ENCODE assay signal across 18 mouse cellular contexts in genomic region chr6:139589854-139590253, GRCm38 (mm10). TPM values are rescaled to one million over a fixed set of nuclear protein-coding genes. Genes with fewer than 3 reads are reported as not detected.
A peak's percentile ranks its signal among the peaks of the same experiment; 100 is the strongest.
DNase-seq lines count a peak whose midpoint lies in the region; ATAC-seq and TF ChIP-seq lines count a peak whose summit lies in the region.
"Had no signal": no experiment of that assay in that cellular context is flagged by ENCODE, and none has a peak within 500 bp of the region (broad histone marks: within the 10 kb centered on the region; RNA-seq: fewer than 3 reads in every experiment).

No protein-coding gene starts in this region.

- ATAC-seq in heart, embryonic 13.5 days (ENCODE audit: extremely low read depth, insufficient number of reproducible peaks, low FRiP score, low TSS enrichment), result no peak
- no peak for ATAC-seq in liver, embryonic 12.5 days
- ATAC-seq in embryonic facial prominence, embryonic 13.5 days (ENCODE audit: insufficient number of reproducible peaks, insufficient read depth, low FRiP score, low TSS enrichment, low read depth), result no peak
- ATAC-seq in kidney, embryonic 15.5 days (replicated peaks; ENCODE audit: low FRiP score), result no peak; the same call in 1 of the 2 replicates
- ATAC-seq in forebrain, embryonic 12.5 days (ENCODE audit: low FRiP score), result no peak

- H3K4me3 ChIP-seq in heart, embryonic 13.5 days, result no peak overlapping the region
- H3K4me3 ChIP-seq in liver, adult 2 months (ENCODE audit: insufficient read depth, low read depth, low read length), result no peak overlapping the region
- no peak overlapping the region for H3K4me3 ChIP-seq in liver, embryonic 12.5 days
- no peak overlapping the region for H3K4me3 ChIP-seq in embryonic facial prominence, embryonic 13.5 days
- no peak overlapping the region for H3K4me3 ChIP-seq in kidney, embryonic 15.5 days (replicated peaks)
- no peak overlapping the region for H3K4me3 ChIP-seq in forebrain, embryonic 12.5 days (replicated peaks)
- H3K4me3 ChIP-seq: hindbrain, embryonic 13.5 days; limb, embryonic 10.5 days; liver, embryonic 15.5 days; neural tube, embryonic 13.5 days had no signal

- TF ChIP-seq POLR2A in liver, adult 2 months (IDR thresholded peaks at IDR 0.05; ENCODE audit: extremely low read depth, insufficient read depth, low read length), result no peak

- peaks cover 4% of the 10 kb centered on the region; the same call in 1 of the 2 replicates for H3K4me1 ChIP-seq in heart, embryonic 13.5 days
- peaks cover 18% of the 10 kb centered on the region for H3K4me1 ChIP-seq in liver, adult 2 months (ENCODE audit: control insufficient read depth, insufficient read depth, low read length)
- no peaks in the 10 kb centered on the region for H3K4me1 ChIP-seq in liver, embryonic 12.5 days
- peaks cover 14% of the 10 kb centered on the region; the same call in 1 of the 2 replicates for H3K4me1 ChIP-seq in embryonic facial prominence, embryonic 13.5 days
- peaks cover 13% of the 10 kb centered on the region for H3K4me1 ChIP-seq in kidney, embryonic 15.5 days
- H3K4me1 ChIP-seq in forebrain, embryonic 12.5 days, result peaks cover 2% of the 10 kb centered on the region
- H3K4me1 ChIP-seq: hindbrain, embryonic 13.5 days; neural tube, embryonic 13.5 days had no signal

- 65% methylated on average over 9 of the region's 9 CpGs for WGBS in heart, embryonic 13.5 days
- 20% methylated on average over 9 of the region's 9 CpGs for WGBS in liver, adult 2 months
- 73% methylated on average over 9 of the region's 9 CpGs for WGBS in liver, embryonic 12.5 days (ENCODE audit: insufficient replicate concordance)
- 52% methylated on average over 9 of the region's 9 CpGs for WGBS in embryonic facial prominence, embryonic 13.5 days
- WGBS in kidney, embryonic 15.5 days, result 58% methylated on average over 9 of the region's 9 CpGs
- WGBS in forebrain, embryonic 12.5 days, result 71% methylated on average over 9 of the region's 9 CpGs

- 0 out of 2 replicates have a peak overlapping the region, but pooled peaks have one; percentile 54 for H3K4me2 ChIP-seq in heart, embryonic 13.5 days
- no peak overlapping the region for H3K4me2 ChIP-seq in liver, embryonic 12.5 days
- H3K4me2 ChIP-seq in embryonic facial prominence, embryonic 13.5 days, result peak overlapping the region; percentile 53; the same call in 1 of the 2 replicates
- peak overlapping the region; percentile 37 for H3K4me2 ChIP-seq in kidney, embryonic 15.5 days
- H3K4me2 ChIP-seq in forebrain, embryonic 12.5 days, result no peak overlapping the region
- H3K4me2 ChIP-seq: liver, embryonic 15.5 days; neural tube, embryonic 13.5 days had no signal

- no peak overlapping the region for H3K9ac ChIP-seq in heart, embryonic 13.5 days
- no peak overlapping the region for H3K9ac ChIP-seq in liver, adult 2 months (ENCODE audit: low read depth, low read length)
- no peak overlapping the region for H3K9ac ChIP-seq in liver, embryonic 12.5 days
- H3K9ac ChIP-seq in embryonic facial prominence, embryonic 13.5 days, result no peak overlapping the region
- H3K9ac ChIP-seq in kidney, embryonic 15.5 days, result no peak overlapping the region
- no peak overlapping the region for H3K9ac ChIP-seq in forebrain, embryonic 12.5 days
- H3K9ac ChIP-seq: forebrain, postnatal 0 days; hindbrain, embryonic 13.5 days; liver, embryonic 15.5 days; neural tube, embryonic 13.5 days had no signal

- DNase-seq in heart, adult 11 months, result no peak
- peak; percentile 69 for DNase-seq in liver, adult 2 months (ENCODE audit: extremely low read depth, low read depth, low spot score)
- no peak for DNase-seq in layer of hippocampus, postnatal 36 days
- DNase-seq: spleen, adult 18-20 months had no signal

- no peak overlapping the region for H3K27ac ChIP-seq in heart, embryonic 13.5 days (replicated peaks)
- H3K27ac ChIP-seq in liver, adult 2 months (replicated peaks; ENCODE audit: insufficient read depth, low read depth, low read length), result no peak overlapping the region
- no peak overlapping the region for H3K27ac ChIP-seq in liver, embryonic 12.5 days
- H3K27ac ChIP-seq in embryonic facial prominence, embryonic 13.5 days, result no peak overlapping the region
- no peak overlapping the region for H3K27ac ChIP-seq in kidney, embryonic 15.5 days
- H3K27ac ChIP-seq in forebrain, embryonic 12.5 days, result no peak overlapping the region
- H3K27ac ChIP-seq: hindbrain, embryonic 13.5 days; limb, embryonic 10.5 days; liver, embryonic 15.5 days; neural tube, embryonic 13.5 days had no signal

- no peak for TF ChIP-seq CTCF in liver, adult 2 months (IDR thresholded peaks at IDR 0.05; ENCODE audit: low read depth, low read length)

- H3K9me3 ChIP-seq in heart, embryonic 13.5 days, result no peaks in the 10 kb centered on the region
- no peaks in the 10 kb centered on the region for H3K9me3 ChIP-seq in liver, embryonic 12.5 days (replicated peaks)
- H3K9me3 ChIP-seq in embryonic facial prominence, embryonic 13.5 days, result no peaks in the 10 kb centered on the region
- H3K9me3 ChIP-seq in kidney, embryonic 15.5 days (replicated peaks), result no peaks in the 10 kb centered on the region
- H3K9me3 ChIP-seq in forebrain, embryonic 12.5 days, result no peaks in the 10 kb centered on the region
- H3K9me3 ChIP-seq: hindbrain, embryonic 13.5 days; limb, embryonic 10.5 days; liver, embryonic 15.5 days; neural tube, embryonic 13.5 days had no signal

- no peaks in the 10 kb centered on the region; the same call in 1 of the 2 replicates for H3K27me3 ChIP-seq in heart, embryonic 13.5 days (replicated peaks)
- no peaks in the 10 kb centered on the region for H3K27me3 ChIP-seq in liver, adult 2 months (ENCODE audit: control insufficient read depth, insufficient read depth, low read length)
- H3K27me3 ChIP-seq in liver, embryonic 12.5 days (replicated peaks), result no peaks in the 10 kb centered on the region
- H3K27me3 ChIP-seq in embryonic facial prominence, embryonic 13.5 days, result 0 out of 2 replicates have a peak, but pooled peaks cover 3% of the 10 kb centered on the region
- H3K27me3 ChIP-seq in kidney, embryonic 15.5 days, result peaks cover 4% of the 10 kb centered on the region
- H3K27me3 ChIP-seq in forebrain, embryonic 12.5 days, result peaks cover 3% of the 10 kb centered on the region
- H3K27me3 ChIP-seq: CH12.LX; hindbrain, embryonic 13.5 days; liver, embryonic 15.5 days; neural tube, embryonic 13.5 days had no signal

- H3K36me3 ChIP-seq in heart, embryonic 13.5 days, result no peaks in the 10 kb centered on the region
- H3K36me3 ChIP-seq in liver, adult 2 months (ENCODE audit: control insufficient read depth, insufficient read depth, low read length), result no peaks in the 10 kb centered on the region
- no peaks in the 10 kb centered on the region for H3K36me3 ChIP-seq in liver, embryonic 12.5 days
- H3K36me3 ChIP-seq in embryonic facial prominence, embryonic 13.5 days, result no peaks in the 10 kb centered on the region
- H3K36me3 ChIP-seq in kidney, embryonic 15.5 days, result no peaks in the 10 kb centered on the region
- no peaks in the 10 kb centered on the region for H3K36me3 ChIP-seq in forebrain, embryonic 12.5 days (replicated peaks)
- H3K36me3 ChIP-seq: hindbrain, embryonic 13.5 days; limb, embryonic 10.5 days; liver, embryonic 15.5 days; neural tube, embryonic 13.5 days had no signal

- peaks cover 3% of the 10 kb centered on the region; the same call in 1 of the 2 replicates for H3K79me2 ChIP-seq in liver, adult 2 months (ENCODE audit: control insufficient read depth, insufficient read depth, low read length)

RNA-seq across cellular contexts. Expression of gene Pik3c2g, which starts 2.8 kb away (rescaled TPM):
- polyA plus RNA-seq in heart, embryonic 13.5 days (2015; fragmentation: Nextera tagmentation; extraction: Ambion mirVana), result 0.31 and 0.41 TPM in 2 replicates
- total RNA-seq in liver, adult 2 months (2014; rRNA removed), result 26.6 and 27.5 TPM in 2 replicates
- polyA plus RNA-seq in liver, adult 2 months (2012; rRNA removed), result 6.4 and 10.1 TPM in 2 replicates
- polyA plus RNA-seq in liver, embryonic 12.5 days (2016; fragmentation: Nextera tagmentation; extraction: Ambion mirVana), result 1.2 and 1.8 TPM in 2 replicates
- polyA plus RNA-seq in embryonic facial prominence, embryonic 13.5 days (2015; fragmentation: Nextera tagmentation; extraction: Ambion mirVana), result 1.2 and 1.7 TPM in 2 replicates
- polyA plus RNA-seq in kidney, embryonic 15.5 days (2015; fragmentation: Nextera tagmentation; extraction: Ambion mirVana), result 0.16 and 0.22 TPM in 2 replicates
- total RNA-seq in layer of hippocampus, postnatal 36 days (2021), result under 1 TPM; 0.10 to 0.18 TPM
- polyA plus RNA-seq in forebrain, embryonic 12.5 days (2016; fragmentation: Nextera tagmentation; extraction: Ambion mirVana), result 0.17 TPM in 1 of 2 replicates, not detected in the other
- total RNA-seq: CH12.LX; forebrain, postnatal 0 days; gastrocnemius, adult 8-10 months; heart, postnatal 10 days; megakaryocyte-erythroid progenitor cell, adult 5-6 weeks had no signal

Comparison
In these comparisons a context has a peak if more than half of its experiments do, and no peak if none do; other contexts are left out.
1. H3K4me2 ChIP-seq: peak in heart, embryonic 13.5 days (single experiment), embryonic facial prominence, embryonic 13.5 days (single experiment) and kidney, embryonic 15.5 days (single experiment); none in liver, embryonic 12.5 days (single experiment) and forebrain, embryonic 12.5 days (single experiment).